Mouse (Mus musculus) olfactory bulb, adult 2 months (tissue): ENCODE results near the gene Dse.

Experiments used
- CTCF ChIP-seq: fragments of 200-500 bp; IDR thresholded peaks from 2 replicates; pipeline ENCODE4 v1.5.1; 2012; ENCODE audit warnings: low read depth, mild to moderate bottlenecking, low read length, moderate library complexity; ENCODE audit not compliant: insufficient read depth
- POLR2A ChIP-seq: fragments of 200-500 bp; IDR thresholded peaks from 2 replicates; pipeline ENCODE4 v1.6.1; 2012; ENCODE audit warnings: mild to moderate bottlenecking, low read depth, low read length, moderate library complexity; ENCODE audit not compliant: insufficient read depth

- no peak for TF ChIP-seq POLR2A
- TF ChIP-seq CTCF, result no peak
These were observed 25.9 kb upstream of the Dse start for GRCm38 (mm10) chr10:34233418-34233817.
